Mouse (Mus musculus): ENCODE measurements at regions not wholly inside any gene's neighbourhood (a gene's known extent, or its start where the extent isn't known, plus 50 kb on each side); places are given as distances from the start of the nearest gene placed in this dataset.

DNA sequence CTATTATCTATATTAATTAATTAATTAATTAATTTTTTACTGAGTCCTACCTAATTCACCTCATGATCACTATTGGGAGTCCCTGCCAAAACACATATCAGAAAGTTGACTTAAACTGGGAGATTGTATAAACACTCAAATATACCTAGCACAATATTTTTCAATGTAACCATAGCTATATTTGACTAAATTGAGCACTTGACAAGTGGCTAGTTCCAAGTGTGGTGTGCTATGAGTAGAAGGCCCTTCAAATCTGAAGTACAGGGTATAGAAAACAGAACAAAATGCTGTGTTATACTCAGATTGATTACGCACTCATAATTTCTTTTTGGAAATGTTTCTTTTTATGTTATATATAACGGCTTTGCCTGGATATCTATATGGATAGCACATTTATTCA, 60.8 kb upstream of the Kbtbd8 start:
- no peak for TF ChIP-seq CTCF (IDR thresholded peaks at IDR 0.05; ENCODE audit: low read depth, low read length)
- no peak for TF ChIP-seq EP300 (IDR thresholded peaks at IDR 0.05; ENCODE audit: insufficient read depth, low read depth, low read length)
- TF ChIP-seq POLR2A (IDR thresholded peaks at IDR 0.05; ENCODE audit: insufficient read depth, low read length): no peak

Data from ES-Bruce4 (cell line).